Mouse (Mus musculus): ENCODE data around the gene Pde11a.

- no peak for TF ChIP-seq CTCF (IDR thresholded peaks at IDR 0.05; ENCODE audit: control insufficient read depth, insufficient read depth, low read length)
- no peak for TF ChIP-seq POLR2A (IDR thresholded peaks at IDR 0.05; ENCODE audit: borderline replicate concordance, control insufficient read depth, low read depth, low read length)
Observed at GRCm38 (mm10) chr2:76378646-76379045, 40.1 kb upstream of the Pde11a start.

Measured in bone marrow, adult 2 months (tissue).